In genomic region chr8:110631201-110631600, GRCm38 (mm10) we compare ENCODE assay signal across 12 mouse cellular contexts. TPM values are rescaled to one million over a fixed set of nuclear protein-coding genes. Genes with fewer than 3 reads are reported as not detected.
DNase-seq lines count a peak whose midpoint lies in the region; ATAC-seq and TF ChIP-seq lines count a peak whose summit lies in the region.
"Had no signal": no experiment of that assay in that cellular context is flagged by ENCODE, and none has a peak within 500 bp of the region (broad histone marks: within the 10 kb centered on the region; RNA-seq: fewer than 3 reads in every experiment).

No protein-coding gene starts in this region.

- no peak for ATAC-seq in heart, embryonic 16.5 days (replicated peaks; ENCODE audit: extremely low read depth, insufficient read depth, low FRiP score)
- ATAC-seq in heart, embryonic 11.5 days (replicated peaks; ENCODE audit: insufficient number of reproducible peaks, low FRiP score, low TSS enrichment) = no peak
- ATAC-seq in lung, embryonic 16.5 days (ENCODE audit: low read depth) = no peak
- ATAC-seq in embryonic facial prominence, embryonic 15.5 days (ENCODE audit: insufficient number of reproducible peaks, low FRiP score, low TSS enrichment, low read depth) = 0 out of 2 replicates have a peak, but pooled peaks have one; percentile 23
- no peak for ATAC-seq in forebrain, embryonic 16.5 days
- ATAC-seq: CD4-positive, CD25-positive, alpha-beta regulatory T cell, adult 4 months had no signal

- H3K4me2 ChIP-seq in heart, embryonic 16.5 days (ENCODE audit: low read depth, low read length) = no peak overlapping the region
- no peak overlapping the region for H3K4me2 ChIP-seq in heart, embryonic 11.5 days
- H3K4me2 ChIP-seq in lung, embryonic 16.5 days (ENCODE audit: low read depth, low read length) = 0 out of 2 replicates have a peak overlapping the region, but pooled peaks have one; percentile 7
- no peak overlapping the region for H3K4me2 ChIP-seq in embryonic facial prominence, embryonic 15.5 days (replicated peaks)
- H3K4me2 ChIP-seq in myocyte (ENCODE audit: low read depth) = peak overlapping the region; percentile 64
- no peak overlapping the region for H3K4me2 ChIP-seq in forebrain, embryonic 16.5 days (ENCODE audit: low read length)
- H3K4me2 ChIP-seq: liver, embryonic 15.5 days; neural tube, embryonic 12.5 days had no signal

- H3K9me3 ChIP-seq in heart, embryonic 16.5 days (replicated peaks; ENCODE audit: control insufficient read depth, low read length) = no peaks in the 10 kb centered on the region
- H3K9me3 ChIP-seq in heart, embryonic 11.5 days (replicated peaks; ENCODE audit: control insufficient read depth, low read length) = no peaks in the 10 kb centered on the region
- no peaks in the 10 kb centered on the region for H3K9me3 ChIP-seq in lung, embryonic 16.5 days (ENCODE audit: control insufficient read depth, low read length)
- no peaks in the 10 kb centered on the region for H3K9me3 ChIP-seq in embryonic facial prominence, embryonic 15.5 days (replicated peaks)
- no peaks in the 10 kb centered on the region for H3K9me3 ChIP-seq in forebrain, embryonic 16.5 days (ENCODE audit: control insufficient read depth, low read length)
- H3K9me3 ChIP-seq: liver, embryonic 15.5 days; midbrain, embryonic 10.5 days; neural tube, embryonic 12.5 days had no signal

- DNase-seq in lung, postnatal 4 days = no peak
- no peak for DNase-seq in left cerebral cortex, adult 18-20 months (ENCODE audit: low spot score in 2 of 2)

- 91% methylated on average over 7 of the region's 7 CpGs for WGBS in heart, embryonic 16.5 days
- WGBS in heart, embryonic 11.5 days (ENCODE audit: insufficient replicate concordance) = 95% methylated on average over 7 of the region's 7 CpGs
- 84% methylated on average over 7 of the region's 7 CpGs for WGBS in lung, embryonic 16.5 days
- 77% methylated on average over 7 of the region's 7 CpGs for WGBS in embryonic facial prominence, embryonic 15.5 days
- WGBS in forebrain, embryonic 16.5 days = 94% methylated on average over 7 of the region's 7 CpGs

- peaks cover 12% of the 10 kb centered on the region for H3K4me1 ChIP-seq in heart, embryonic 16.5 days (ENCODE audit: control insufficient read depth, insufficient read depth, low read length)
- H3K4me1 ChIP-seq in heart, embryonic 11.5 days (ENCODE audit: control insufficient read depth, insufficient read depth, low read length) = no peaks in the 10 kb centered on the region
- peaks cover 7% of the 10 kb centered on the region for H3K4me1 ChIP-seq in lung, embryonic 16.5 days (replicated peaks; ENCODE audit: control insufficient read depth, insufficient read depth, low read length)
- peaks cover 29% of the 10 kb centered on the region for H3K4me1 ChIP-seq in embryonic facial prominence, embryonic 15.5 days
- peaks cover 11% of the 10 kb centered on the region; the same call in 1 of the 2 replicates for H3K4me1 ChIP-seq in forebrain, embryonic 16.5 days (replicated peaks; ENCODE audit: control insufficient read depth, insufficient read depth, low read length)
- H3K4me1 ChIP-seq: midbrain, embryonic 10.5 days; neural tube, embryonic 12.5 days had no signal

- no peaks in the 10 kb centered on the region for H3K27me3 ChIP-seq in heart, embryonic 16.5 days (ENCODE audit: control insufficient read depth, insufficient read depth, low read length)
- no peaks in the 10 kb centered on the region for H3K27me3 ChIP-seq in heart, embryonic 11.5 days (ENCODE audit: control insufficient read depth, insufficient read depth, low read length)
- H3K27me3 ChIP-seq in lung, embryonic 16.5 days (ENCODE audit: control insufficient read depth, insufficient read depth, low read depth, low read length) = no peaks in the 10 kb centered on the region
- no peaks in the 10 kb centered on the region for H3K27me3 ChIP-seq in embryonic facial prominence, embryonic 15.5 days
- H3K27me3 ChIP-seq in myocyte (ENCODE audit: control insufficient read depth, insufficient read depth, insufficient read length) = no peaks in the 10 kb centered on the region
- H3K27me3 ChIP-seq in forebrain, embryonic 16.5 days (replicated peaks; ENCODE audit: control insufficient read depth, insufficient read depth, low read length) = no peaks in the 10 kb centered on the region
- H3K27me3 ChIP-seq: liver, embryonic 15.5 days; neural tube, embryonic 12.5 days had no signal

- H3ac ChIP-seq in myocyte (ENCODE audit: control insufficient read depth, insufficient read length) = no peak overlapping the region

- H3K27ac ChIP-seq in heart, embryonic 16.5 days (ENCODE audit: low read length) = peak overlapping the region; percentile 70
- no peak overlapping the region for H3K27ac ChIP-seq in heart, embryonic 11.5 days (ENCODE audit: low read depth, low read length)
- peak overlapping the region; percentile 75; the same call in 1 of the 2 replicates for H3K27ac ChIP-seq in lung, embryonic 16.5 days (ENCODE audit: low read length)
- H3K27ac ChIP-seq in embryonic facial prominence, embryonic 15.5 days (replicated peaks) = peak overlapping the region; percentile 74
- H3K27ac ChIP-seq in forebrain, embryonic 16.5 days (ENCODE audit: low read length) = no peak overlapping the region
- H3K27ac ChIP-seq: liver, embryonic 15.5 days; midbrain, embryonic 10.5 days; neural tube, embryonic 12.5 days had no signal

- no peak overlapping the region for H3K4me3 ChIP-seq in heart, embryonic 16.5 days (ENCODE audit: low read length)
- no peak overlapping the region for H3K4me3 ChIP-seq in heart, embryonic 11.5 days (ENCODE audit: low read depth, low read length)
- H3K4me3 ChIP-seq in lung, embryonic 16.5 days (ENCODE audit: low read length) = no peak overlapping the region
- no peak overlapping the region for H3K4me3 ChIP-seq in embryonic facial prominence, embryonic 15.5 days (replicated peaks)
- no peak overlapping the region for H3K4me3 ChIP-seq in myocyte
- no peak overlapping the region for H3K4me3 ChIP-seq in forebrain, embryonic 16.5 days (replicated peaks; ENCODE audit: low read length)
- H3K4me3 ChIP-seq: liver, embryonic 15.5 days; midbrain, embryonic 10.5 days; neural tube, embryonic 12.5 days had no signal

- no peak for TF ChIP-seq POLR2A in myocyte (IDR thresholded peaks at IDR 0.05; ENCODE audit: insufficient read length, low read depth)

- no peak overlapping the region for H3K9ac ChIP-seq in heart, embryonic 16.5 days (ENCODE audit: low read length)
- H3K9ac ChIP-seq in heart, embryonic 11.5 days (ENCODE audit: low read depth, low read length) = no peak overlapping the region
- H3K9ac ChIP-seq in lung, embryonic 16.5 days (ENCODE audit: low read length) = no peak overlapping the region
- H3K9ac ChIP-seq in embryonic facial prominence, embryonic 15.5 days = no peak overlapping the region
- no peak overlapping the region for H3K9ac ChIP-seq in forebrain, embryonic 16.5 days (replicated peaks; ENCODE audit: low read depth, low read length)
- H3K9ac ChIP-seq: liver, embryonic 15.5 days; neural tube, embryonic 12.5 days had no signal

- peaks cover 25% of the 10 kb centered on the region for H3K79me2 ChIP-seq in myocyte (ENCODE audit: control insufficient read depth, insufficient read depth)

- H3K36me3 ChIP-seq in heart, embryonic 16.5 days (ENCODE audit: control insufficient read depth, insufficient read depth) = peaks cover 27% of the 10 kb centered on the region
- H3K36me3 ChIP-seq in heart, embryonic 11.5 days (ENCODE audit: control insufficient read depth, insufficient read depth, low read length) = peaks cover 5% of the 10 kb centered on the region
- peaks cover 8% of the 10 kb centered on the region for H3K36me3 ChIP-seq in lung, embryonic 16.5 days (ENCODE audit: control insufficient read depth, insufficient read depth, low read length)
- peaks cover 31% of the 10 kb centered on the region for H3K36me3 ChIP-seq in embryonic facial prominence, embryonic 15.5 days
- H3K36me3 ChIP-seq in myocyte (ENCODE audit: control insufficient read depth, insufficient read depth) = peaks cover 26% of the 10 kb centered on the region
- peaks cover 12% of the 10 kb centered on the region; the same call in 1 of the 2 replicates for H3K36me3 ChIP-seq in forebrain, embryonic 16.5 days (ENCODE audit: control insufficient read depth, insufficient read depth)

TF ChIP-seq in myocyte, 11 proteins besides CTCF, POLR2A, EP300 and RAD21:
- peak; percentile 63 for TF ChIP-seq POLR2AphosphoS2 (IDR thresholded peaks at IDR 0.05; ENCODE audit: insufficient read length, low read depth)
- TF ChIP-seq MYOD1 (IDR thresholded peaks at IDR 0.05; ENCODE audit: control insufficient read depth in 1 of 3, insufficient read length in 2 of 3, low read depth in 2 of 3) = no peak

RNA-seq across cellular contexts. Expression of gene Vac14, which starts 12.8 kb away (rescaled TPM):
- 15.1 and 15.9 TPM in 2 replicates for polyA plus RNA-seq in heart, embryonic 16.5 days (2015; fragmentation: Nextera tagmentation; extraction: Ambion mirVana)
- 21.6 and 22.7 TPM in 2 replicates for polyA plus RNA-seq in heart, embryonic 11.5 days (2014; fragmentation: Nextera tagmentation; extraction: Ambion mirVana)
- 14.0 and 16.5 TPM in 2 replicates for polyA plus RNA-seq in lung, embryonic 16.5 days (2015; fragmentation: Nextera tagmentation; extraction: Ambion mirVana)
- 17.5 and 18.6 TPM in 2 replicates for polyA plus RNA-seq in embryonic facial prominence, embryonic 15.5 days (2015; fragmentation: Nextera tagmentation; extraction: Ambion mirVana)
- 26.8 TPM for polyA plus RNA-seq in myocyte (2012; fragmentation: generic; extraction: Trizol)
- 10 to 100 TPM; 26.9 to 28.0 TPM for total RNA-seq in left cerebral cortex, adult 18-20 months (2021)
- 28.0 and 28.1 TPM in 2 replicates for polyA plus RNA-seq in forebrain, embryonic 16.5 days (2015; fragmentation: Nextera tagmentation; extraction: Ambion mirVana)

Comparison
In these comparisons a context has a peak if more than half of its experiments do, and no peak if none do; other contexts are left out.
1. H3K27ac ChIP-seq: peak in heart, embryonic 16.5 days (single experiment), lung, embryonic 16.5 days (single experiment) and embryonic facial prominence, embryonic 15.5 days (single experiment); none in heart, embryonic 11.5 days (single experiment) and forebrain, embryonic 16.5 days (single experiment).
2. H3K4me2 ChIP-seq: peak in lung, embryonic 16.5 days (single experiment) and myocyte (single experiment); none in heart, embryonic 16.5 days (single experiment), heart, embryonic 11.5 days (single experiment), embryonic facial prominence, embryonic 15.5 days (single experiment) and forebrain, embryonic 16.5 days (single experiment).